Mouse (Mus musculus): ENCODE measurements around the gene Cacna2d4. TPM values are rescaled to one million over a fixed set of nuclear protein-coding genes. Genes with fewer than 3 reads are reported as not detected.

Gene Cacna2d4
- polyA plus RNA-seq, 1 experiment from 2014 or later, result 0.24 TPM

DNA sequence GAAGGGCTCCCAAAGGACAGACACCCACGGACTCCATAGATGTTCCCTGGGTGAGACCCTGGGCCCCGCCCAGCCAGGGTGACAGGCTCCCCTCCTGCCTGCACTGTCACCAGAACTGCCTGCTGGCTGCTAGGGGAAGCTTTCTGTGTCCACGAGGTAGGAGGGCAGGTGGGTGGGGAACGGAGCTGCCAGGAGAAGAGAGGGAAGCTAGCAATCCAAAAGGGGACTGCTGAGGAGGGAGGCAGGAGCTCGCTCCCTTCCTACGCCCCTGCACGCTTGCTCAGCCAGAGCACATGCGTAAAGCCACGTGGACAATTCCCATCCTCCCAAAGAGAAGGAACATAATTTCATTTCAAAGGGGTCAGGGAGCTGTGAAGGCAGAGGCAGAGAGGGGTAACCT lies 73.8 kb downstream of the Cacna2d4 start:
- Histone ChIP-seq H3K9ac (ENCODE audit: low read depth, low read length) (no peak overlapping the region), H3K9me3 (ENCODE audit: control insufficient read depth, low read length) (no peaks in the 10 kb centered on the region), H3K27ac (replicated peaks; ENCODE audit: low read depth, low read length) (no peak overlapping the region), H3K36me3 (ENCODE audit: control insufficient read depth, insufficient read depth, low read length) (no peaks in the 10 kb centered on the region), H3K27me3 (replicated peaks; ENCODE audit: control insufficient read depth, insufficient read depth, low read length) (no peaks in the 10 kb centered on the region; the same call in 1 of the 2 replicates), H3K4me3 (ENCODE audit: low read depth, low read length) (no peak overlapping the region), H3K4me2 (ENCODE audit: low read depth, low read length) (no peak overlapping the region), H3K4me1 (ENCODE audit: control insufficient read depth, insufficient read depth, low read length) (no peaks in the 10 kb centered on the region)
- 55% methylated on average over 9 of the region's 9 CpGs for WGBS
- ATAC-seq (ENCODE audit: low read depth), result no peak
- DNase-seq (ENCODE audit: low spot score), result no peak

DNA sequence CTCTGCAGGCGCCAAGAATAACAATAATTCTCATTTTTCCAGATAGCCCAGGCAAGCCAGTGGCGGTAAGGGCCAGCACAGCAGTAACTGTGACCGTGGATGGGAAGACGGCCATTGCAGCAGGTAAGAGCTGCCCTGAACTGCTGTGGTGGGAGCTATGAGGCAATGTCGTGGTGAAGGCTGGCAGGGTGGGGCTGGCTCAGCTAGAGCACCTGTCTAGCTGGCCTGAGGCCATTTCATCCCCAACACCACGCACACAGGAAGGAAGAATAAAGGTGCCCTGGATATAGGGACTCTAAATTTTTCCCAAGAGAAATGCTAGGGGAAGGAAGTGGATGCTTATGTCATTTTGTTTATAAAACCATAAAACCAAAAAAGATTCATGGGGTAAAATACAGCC lies 76.1 kb downstream of the Cacna2d4 start:
- H3K9me3 ChIP-seq (ENCODE audit: control insufficient read depth, low read length), result no peaks in the 10 kb centered on the region
- H3K36me3 ChIP-seq (ENCODE audit: control insufficient read depth, insufficient read depth, low read length), result no peaks in the 10 kb centered on the region
- no peak overlapping the region for H3K4me2 ChIP-seq (ENCODE audit: low read depth, low read length)
- no peaks in the 10 kb centered on the region; the same call in 1 of the 2 replicates for H3K27me3 ChIP-seq (replicated peaks; ENCODE audit: control insufficient read depth, insufficient read depth, low read length)
- DNase-seq (ENCODE audit: low spot score), result no peak
- no peak overlapping the region for H3K27ac ChIP-seq (replicated peaks; ENCODE audit: low read depth, low read length)
- WGBS, result 78% methylated on average over 6 of the region's 6 CpGs
- ATAC-seq (ENCODE audit: low read depth), result no peak
- no peak overlapping the region for H3K9ac ChIP-seq (ENCODE audit: low read depth, low read length)
- no peak overlapping the region for H3K4me3 ChIP-seq (ENCODE audit: low read depth, low read length)
- no peaks in the 10 kb centered on the region for H3K4me1 ChIP-seq (ENCODE audit: control insufficient read depth, insufficient read depth, low read length)

DNA sequence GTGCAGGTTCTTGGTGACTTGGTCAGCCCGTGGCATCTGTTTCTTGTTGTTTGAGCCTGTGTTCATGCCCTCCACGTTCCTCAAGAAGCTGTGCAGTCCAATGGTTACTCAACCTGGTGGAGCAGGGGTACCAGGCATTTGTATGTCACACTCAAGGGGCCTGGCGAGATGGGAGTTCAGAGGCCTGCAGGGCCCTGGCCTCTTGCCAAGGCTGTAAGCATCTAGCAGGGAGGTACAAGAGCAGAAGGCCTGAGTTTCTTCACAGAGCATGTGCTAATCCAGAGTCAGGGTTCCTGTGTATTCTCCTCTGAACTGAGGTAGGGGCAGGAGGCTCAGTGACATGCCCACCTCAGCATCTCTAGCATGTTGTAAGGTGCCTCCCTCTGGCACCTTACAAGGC lies 76.8 kb downstream of the Cacna2d4 start:
- H3K4me2 ChIP-seq (ENCODE audit: low read depth, low read length), result no peak overlapping the region
- H3K27me3 ChIP-seq (replicated peaks; ENCODE audit: control insufficient read depth, insufficient read depth, low read length), result no peaks in the 10 kb centered on the region; the same call in 1 of the 2 replicates
- DNase-seq (ENCODE audit: low spot score) (no peak), ATAC-seq (ENCODE audit: low read depth) (no peak)
- H3K4me3 ChIP-seq (ENCODE audit: low read depth, low read length), result no peak overlapping the region
- no peaks in the 10 kb centered on the region for H3K9me3 ChIP-seq (ENCODE audit: control insufficient read depth, low read length)
- no peaks in the 10 kb centered on the region for H3K4me1 ChIP-seq (ENCODE audit: control insufficient read depth, insufficient read depth, low read length)
- 64% methylated on average over 3 of the region's 3 CpGs for WGBS
- no peaks in the 10 kb centered on the region for H3K36me3 ChIP-seq (ENCODE audit: control insufficient read depth, insufficient read depth, low read length)
- no peak overlapping the region for H3K9ac ChIP-seq (ENCODE audit: low read depth, low read length)
- no peak overlapping the region for H3K27ac ChIP-seq (replicated peaks; ENCODE audit: low read depth, low read length)

DNA sequence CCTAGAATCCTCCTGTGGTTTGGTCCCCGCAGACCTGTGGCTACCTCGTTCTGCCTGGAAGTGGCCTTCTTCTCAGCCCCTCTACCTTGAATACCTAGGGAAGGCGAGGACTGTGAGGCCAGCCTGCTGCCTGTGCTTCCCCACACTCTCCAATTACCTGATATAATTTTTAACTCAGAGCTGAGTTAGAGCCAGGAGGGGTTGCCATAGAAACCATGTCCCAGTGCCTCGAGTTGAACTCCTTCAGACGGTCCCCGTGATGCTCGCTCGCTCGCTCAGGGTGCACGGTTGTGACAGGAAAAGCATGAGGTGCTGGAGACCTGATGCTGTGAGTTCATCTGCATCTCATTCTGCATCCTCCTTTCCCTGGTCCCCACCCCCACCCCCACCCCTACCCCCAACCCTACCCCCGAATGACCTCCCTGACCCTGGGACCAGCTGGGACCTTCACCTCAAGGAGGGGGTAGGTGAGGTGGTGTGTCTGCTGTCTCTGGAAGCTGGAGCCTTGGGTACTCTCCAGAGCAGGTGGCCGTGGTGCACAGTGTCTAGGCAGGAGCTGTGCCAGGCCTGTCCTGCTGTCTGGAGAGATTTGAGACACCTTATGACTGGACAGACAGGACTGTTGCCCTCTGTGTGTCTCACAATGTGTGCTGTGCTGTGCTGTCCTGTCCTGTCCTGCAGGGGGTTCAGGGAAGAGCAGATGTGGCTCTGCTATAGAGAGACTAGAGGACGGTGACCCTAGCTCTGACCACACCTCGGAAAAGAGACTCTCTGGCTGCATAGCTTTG lies 77.5 kb downstream of the Cacna2d4 start:
- Histone ChIP-seq H3K36me3 (ENCODE audit: control insufficient read depth, insufficient read depth, low read length) (no peaks in the 10 kb centered on the region), H3K27me3 (replicated peaks; ENCODE audit: control insufficient read depth, insufficient read depth, low read length) (no peaks in the 10 kb centered on the region; the same call in 1 of the 2 replicates), H3K9me3 (ENCODE audit: control insufficient read depth, low read length) (no peaks in the 10 kb centered on the region), H3K4me3 (ENCODE audit: low read depth, low read length) (no peak overlapping the region), H3K9ac (ENCODE audit: low read depth, low read length) (no peak overlapping the region), H3K27ac (replicated peaks; ENCODE audit: low read depth, low read length) (no peak overlapping the region), H3K4me1 (ENCODE audit: control insufficient read depth, insufficient read depth, low read length) (no peaks in the 10 kb centered on the region), H3K4me2 (ENCODE audit: low read depth, low read length) (no peak overlapping the region)
- DNase-seq (ENCODE audit: low spot score), result no peak
- WGBS, result 44% methylated on average over 13 of the region's 14 CpGs
- 0 out of 2 replicates have a peak, but pooled peaks have one; percentile 26 for ATAC-seq (ENCODE audit: low read depth)

DNA sequence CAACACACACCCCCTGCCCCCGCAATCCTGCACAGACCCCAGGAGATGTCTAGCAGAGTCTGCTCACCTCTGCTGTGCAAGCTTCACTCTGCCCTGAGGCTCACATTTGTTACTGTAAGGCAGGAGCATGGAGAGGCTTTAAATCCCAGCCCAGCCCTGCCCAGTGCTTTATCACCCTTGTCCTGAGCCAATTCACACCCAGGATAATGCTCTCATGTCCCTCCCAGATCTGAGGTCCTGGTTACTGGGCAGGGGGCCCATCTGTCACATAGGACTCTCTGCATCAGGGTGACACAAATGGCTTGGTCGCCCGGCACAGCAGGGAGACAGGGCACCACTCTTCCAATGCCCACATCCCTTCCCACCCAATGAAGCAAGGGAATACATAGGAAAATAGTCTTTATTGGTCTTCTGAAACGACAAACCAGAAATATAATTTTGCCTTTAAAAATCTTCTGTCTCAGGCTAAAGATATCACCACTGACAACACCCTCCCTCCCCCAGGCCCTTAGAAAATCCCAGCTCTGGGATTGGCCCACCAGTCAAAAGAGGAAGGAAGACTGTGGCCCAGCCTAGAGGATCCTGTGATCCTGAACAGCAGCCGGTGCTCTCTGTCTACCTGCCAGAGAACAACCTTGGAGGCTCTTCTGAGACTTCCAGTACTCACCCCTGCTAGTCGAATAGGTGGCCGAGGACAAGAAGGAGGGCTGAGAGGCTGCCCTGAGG lies 78.6 kb downstream of the Cacna2d4 start:
- ATAC-seq (ENCODE audit: low read depth) (no peak), DNase-seq (ENCODE audit: low spot score) (no peak)
- Histone ChIP-seq H3K4me1 (ENCODE audit: control insufficient read depth, insufficient read depth, low read length) (no peaks in the 10 kb centered on the region), H3K27ac (replicated peaks; ENCODE audit: low read depth, low read length) (no peak overlapping the region), H3K27me3 (replicated peaks; ENCODE audit: control insufficient read depth, insufficient read depth, low read length) (no peaks in the 10 kb centered on the region), H3K36me3 (ENCODE audit: control insufficient read depth, insufficient read depth, low read length) (no peaks in the 10 kb centered on the region), H3K9me3 (ENCODE audit: control insufficient read depth, low read length) (no peaks in the 10 kb centered on the region; the same call in 1 of the 2 replicates), H3K4me3 (ENCODE audit: low read depth, low read length) (no peak overlapping the region), H3K9ac (ENCODE audit: low read depth, low read length) (no peak overlapping the region), H3K4me2 (ENCODE audit: low read depth, low read length) (no peak overlapping the region)
- WGBS, result 66% methylated on average over 7 of the region's 7 CpGs

DNA sequence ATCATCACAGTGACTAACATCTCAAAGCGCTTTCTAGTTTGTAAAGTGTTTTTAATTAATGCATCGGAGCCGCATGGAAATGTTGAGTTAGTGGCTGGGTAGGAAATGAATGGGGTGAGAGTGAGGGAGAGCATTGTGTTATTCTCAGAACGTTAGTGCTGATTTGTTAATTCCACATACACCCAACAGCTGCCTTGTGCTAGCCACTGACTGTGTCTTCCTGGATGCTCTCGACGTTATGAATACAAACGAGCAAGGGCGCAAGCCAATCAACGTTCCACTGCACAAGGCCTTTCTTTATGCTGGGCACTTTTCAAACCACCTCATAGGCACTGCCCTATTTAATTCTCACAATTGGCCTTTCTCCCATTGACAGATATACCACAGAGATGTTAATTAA lies 82.4 kb downstream of the Cacna2d4 start:
- Histone ChIP-seq H3K36me3 (ENCODE audit: control insufficient read depth, insufficient read depth, low read length) (no peaks in the 10 kb centered on the region), H3K9ac (ENCODE audit: low read depth, low read length) (no peak overlapping the region), H3K27ac (replicated peaks; ENCODE audit: low read depth, low read length) (no peak overlapping the region), H3K27me3 (replicated peaks; ENCODE audit: control insufficient read depth, insufficient read depth, low read length) (no peaks in the 10 kb centered on the region; the same call in 1 of the 2 replicates), H3K9me3 (ENCODE audit: control insufficient read depth, low read length) (no peaks in the 10 kb centered on the region; the same call in 1 of the 2 replicates), H3K4me2 (ENCODE audit: low read depth, low read length) (no peak overlapping the region), H3K4me1 (ENCODE audit: control insufficient read depth, insufficient read depth, low read length) (no peaks in the 10 kb centered on the region), H3K4me3 (ENCODE audit: low read depth, low read length) (no peak overlapping the region)
- DNase-seq (ENCODE audit: low spot score) (no peak), ATAC-seq (ENCODE audit: low read depth) (no peak)
- WGBS, result 75% methylated on average over 9 of the region's 9 CpGs

DNA sequence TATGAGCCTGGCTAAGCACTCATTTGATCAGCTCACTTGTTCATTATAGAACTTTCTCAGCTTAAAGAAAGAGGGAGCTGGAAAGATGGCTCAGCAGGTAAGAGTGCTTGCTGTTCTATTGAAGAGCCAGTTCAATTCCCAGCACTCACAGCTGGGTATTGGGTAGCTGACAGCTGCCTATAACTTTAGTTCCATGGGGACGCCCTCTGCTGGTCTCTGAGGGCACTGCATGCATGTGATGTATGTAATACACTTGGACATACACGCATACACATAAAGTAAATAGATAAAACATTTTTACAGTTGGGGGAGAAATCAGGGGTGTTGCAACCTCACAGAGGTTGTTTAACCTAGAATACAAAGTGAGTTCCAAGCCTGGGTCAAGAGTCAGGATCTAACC lies 83.0 kb downstream of the Cacna2d4 start:
- H3K4me1 ChIP-seq (ENCODE audit: control insufficient read depth, insufficient read depth, low read length), result no peaks in the 10 kb centered on the region
- DNase-seq (ENCODE audit: low spot score) (no peak), ATAC-seq (ENCODE audit: low read depth) (no peak)
- no peak overlapping the region for H3K9ac ChIP-seq (ENCODE audit: low read depth, low read length)
- H3K4me2 ChIP-seq (ENCODE audit: low read depth, low read length), result no peak overlapping the region
- no peak overlapping the region for H3K27ac ChIP-seq (replicated peaks; ENCODE audit: low read depth, low read length)
- no peaks in the 10 kb centered on the region; the same call in 1 of the 2 replicates for H3K27me3 ChIP-seq (replicated peaks; ENCODE audit: control insufficient read depth, insufficient read depth, low read length)
- H3K9me3 ChIP-seq (ENCODE audit: control insufficient read depth, low read length), result no peaks in the 10 kb centered on the region; the same call in 1 of the 2 replicates
- 79% methylated on average over 2 of the region's 2 CpGs for WGBS
- no peak overlapping the region for H3K4me3 ChIP-seq (ENCODE audit: low read depth, low read length)
- H3K36me3 ChIP-seq (ENCODE audit: control insufficient read depth, insufficient read depth, low read length), result no peaks in the 10 kb centered on the region

DNA sequence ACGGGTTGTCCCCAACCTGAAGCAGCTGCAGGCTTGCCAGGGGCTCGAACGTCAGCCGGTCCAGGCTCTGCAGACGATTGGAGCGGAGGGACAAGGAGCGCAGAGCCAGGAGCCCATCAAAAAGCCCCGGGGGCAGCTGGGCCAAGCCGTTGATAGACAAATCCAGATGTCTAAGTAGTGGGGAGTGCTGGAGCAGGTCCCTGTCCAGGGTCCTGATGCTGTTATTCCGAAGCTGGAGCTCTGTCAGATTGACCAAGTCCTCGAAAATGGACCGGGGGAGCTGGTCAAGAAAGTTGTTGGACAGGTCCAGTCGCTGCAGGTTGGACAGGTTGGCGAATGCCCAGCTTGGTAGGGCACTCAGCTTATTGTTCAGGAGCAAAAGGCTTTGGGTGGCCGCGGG lies 84.2 kb downstream of the Cacna2d4 start:
- no peak overlapping the region for H3K9ac ChIP-seq (ENCODE audit: low read depth, low read length)
- ATAC-seq (ENCODE audit: low read depth) (no peak), DNase-seq (ENCODE audit: low spot score) (peak; percentile 76)
- no peaks in the 10 kb centered on the region; the same call in 1 of the 2 replicates for H3K27me3 ChIP-seq (replicated peaks; ENCODE audit: control insufficient read depth, insufficient read depth, low read length)
- H3K27ac ChIP-seq (replicated peaks; ENCODE audit: low read depth, low read length), result no peak overlapping the region
- 21% methylated on average over 16 of the region's 16 CpGs for WGBS
- H3K4me1 ChIP-seq (ENCODE audit: control insufficient read depth, insufficient read depth, low read length), result no peaks in the 10 kb centered on the region
- H3K4me2 ChIP-seq (ENCODE audit: low read depth, low read length), result no peak overlapping the region
- H3K4me3 ChIP-seq (ENCODE audit: low read depth, low read length), result no peak overlapping the region
- H3K9me3 ChIP-seq (ENCODE audit: control insufficient read depth, low read length), result no peaks in the 10 kb centered on the region; the same call in 1 of the 2 replicates
- H3K36me3 ChIP-seq (ENCODE audit: control insufficient read depth, insufficient read depth, low read length), result no peaks in the 10 kb centered on the region

Data from embryonic facial prominence, embryonic 14.5 days (tissue).